Mouse (Mus musculus) intestine, embryonic 15.5 days (tissue): ENCODE measurements around the gene Smtn. TPM values are rescaled to one million over a fixed set of nuclear protein-coding genes. Genes with fewer than 3 reads are reported as not detected.

Experiments used
- ATAC-seq: fragments of 200-750 bp; cut with Nextera tagmentation; 2 replicates; pipeline ENCODE4 v1.8.0; 2017; ENCODE audit warnings: moderate TSS enrichment, moderate library complexity
- H3K27ac ChIP-seq: fragments of 300-500 bp; sonication (generic); 2 replicates; pipeline ENCODE4 v1.5.1; 2015; ENCODE audit warnings: mild to moderate bottlenecking, inconsistent platforms
- H3K27me3 ChIP-seq: fragments of 300-500 bp; sonication (generic); replicated peaks from 2 replicates; pipeline ENCODE4 v1.6.1; 2015; ENCODE audit warnings: inconsistent platforms
- H3K36me3 ChIP-seq: fragments of 300-500 bp; sonication (generic); 2 replicates; pipeline ENCODE4 v1.6.1; 2015; ENCODE audit warnings: inconsistent platforms
- H3K4me1 ChIP-seq: fragments of 300-500 bp; sonication (generic); replicated peaks from 2 replicates; pipeline ENCODE4 v1.6.1; 2015; ENCODE audit warnings: inconsistent platforms
- H3K4me2 ChIP-seq: fragments of 300-500 bp; sonication (generic); replicated peaks from 2 replicates; pipeline ENCODE4 v1.6.1; 2015; ENCODE audit warnings: mild to moderate bottlenecking, inconsistent platforms
- H3K4me3 ChIP-seq: fragments of 300-500 bp; sonication (generic); replicated peaks from 2 replicates; pipeline ENCODE4 v1.5.1; 2015; ENCODE audit warnings: inconsistent platforms
- H3K9ac ChIP-seq: fragments of 300-500 bp; sonication (generic); 2 replicates; pipeline ENCODE4 v1.6.1; 2015; ENCODE audit warnings: inconsistent platforms
- H3K9me3 ChIP-seq: fragments of 300-500 bp; sonication (generic); 2 replicates; pipeline ENCODE4 v1.6.1; 2016; ENCODE audit warnings: inconsistent platforms
- WGBS: fragments of 180-500 bp; shearing (Covaris S2); methylation state at CpG from one replicate; pipeline ENCODE4 v1.1.7; 2015; 5-methylcytosine and 5-hydroxymethylcytosine counted together
- polyA plus RNA-seq: library from polyadenylated mRNA; unstranded; fragments of >200 nt; fragmentation: Nextera tagmentation; extraction: Ambion mirVana; gene quantifications from 2 replicates; pipeline ENCODE4 v1.2.1, GENCODE M21; 2015

The Smtn gene
- polyA plus RNA-seq, 1 experiment from 2014 or later, result 78.3 TPM

- no peaks in the 10 kb centered on the region for H3K4me1 ChIP-seq
- no peak overlapping the region for H3K9ac ChIP-seq
- no peak overlapping the region for H3K27ac ChIP-seq
- H3K4me2 ChIP-seq, result no peak overlapping the region
- 75% methylated on average over 17 of the region's 17 CpGs for WGBS
- H3K9me3 ChIP-seq, result no peaks in the 10 kb centered on the region
- no peaks in the 10 kb centered on the region for H3K27me3 ChIP-seq
- H3K4me3 ChIP-seq, result no peak overlapping the region
- ATAC-seq, result 0 out of 2 replicates have a peak, but pooled peaks have one; percentile 14
- no peaks in the 10 kb centered on the region for H3K36me3 ChIP-seq
Observed at GRCm38 (mm10) chr11:3494857-3495256, 45.6 kb downstream of the Smtn start.

- H3K27me3 ChIP-seq, result no peaks in the 10 kb centered on the region
- H3K36me3 ChIP-seq, result no peaks in the 10 kb centered on the region
- H3K9me3 ChIP-seq, result no peaks in the 10 kb centered on the region
- 60% methylated on average over 4 of the region's 4 CpGs for WGBS
- H3K9ac ChIP-seq, result no peak overlapping the region
- no peak for ATAC-seq
- H3K4me3 ChIP-seq, result no peak overlapping the region
- no peak overlapping the region for H3K27ac ChIP-seq
- H3K4me1 ChIP-seq, result peaks cover 5% of the 10 kb centered on the region; the same call in 1 of the 2 replicates
- H3K4me2 ChIP-seq, result no peak overlapping the region
Observed at GRCm38 (mm10) chr11:3492748-3493147, 47.7 kb downstream of the Smtn start.

GRCm38 (mm10) chr11:3489036-3489435 lies 51.4 kb downstream of the Smtn start:
- Histone ChIP-seq H3K36me3 (no peaks in the 10 kb centered on the region), H3K4me1 (peaks cover 6% of the 10 kb centered on the region; the same call in 1 of the 2 replicates), H3K27ac (no peak overlapping the region), H3K4me3 (no peak overlapping the region), H3K9me3 (no peaks in the 10 kb centered on the region), H3K9ac (no peak overlapping the region), H3K27me3 (no peaks in the 10 kb centered on the region), H3K4me2 (no peak overlapping the region)
- no peak for ATAC-seq
- WGBS, result 63% methylated on average over 5 of the region's 5 CpGs

GRCm38 (mm10) chr11:3487952-3488570 lies 52.4 kb downstream of the Smtn start, which contains the start of gene Pla2g3:
TSS of gene Pla2g3 (plus strand) at chr11:3488284.
- Histone ChIP-seq H3K9ac (no peak within 1 kb of the TSS), H3K4me2 (peak within 1 kb of the TSS; percentile 26; the same call in 1 of the 2 replicates), H3K36me3 (no peaks in the 10 kb centered on the region), H3K9me3 (no peaks in the 10 kb centered on the region), H3K4me3 (no peak within 1 kb of the TSS), H3K27ac (no peak within 1 kb of the TSS), H3K4me1 (peaks cover 6% of the 10 kb centered on the region; the same call in 1 of the 2 replicates), H3K27me3 (no peaks in the 10 kb centered on the region)
- ATAC-seq, result peak; percentile 30
- 25% methylated on average over 11 of the region's 11 CpGs for WGBS

GRCm38 (mm10) chr11:3486349-3486748 lies 54.1 kb downstream of the Smtn start:
- H3K9me3 ChIP-seq, result no peaks in the 10 kb centered on the region
- H3K9ac ChIP-seq, result no peak overlapping the region
- no peak overlapping the region for H3K4me3 ChIP-seq
- peaks cover 9% of the 10 kb centered on the region; the same call in 1 of the 2 replicates for H3K4me1 ChIP-seq
- H3K27me3 ChIP-seq, result no peaks in the 10 kb centered on the region
- H3K27ac ChIP-seq, result no peak overlapping the region
- 71% methylated on average over 7 of the region's 7 CpGs for WGBS
- ATAC-seq, result no peak
- no peaks in the 10 kb centered on the region for H3K36me3 ChIP-seq
- H3K4me2 ChIP-seq, result no peak overlapping the region

- H3K9ac ChIP-seq, result no peak overlapping the region
- H3K27ac ChIP-seq, result no peak overlapping the region
- 56% methylated on average over 11 of the region's 11 CpGs for WGBS
- H3K4me3 ChIP-seq, result no peak overlapping the region
- H3K4me1 ChIP-seq, result peaks cover 9% of the 10 kb centered on the region; the same call in 1 of the 2 replicates
- no peaks in the 10 kb centered on the region for H3K9me3 ChIP-seq
- no peaks in the 10 kb centered on the region for H3K27me3 ChIP-seq
- no peak overlapping the region for H3K4me2 ChIP-seq
- no peak for ATAC-seq
- no peaks in the 10 kb centered on the region for H3K36me3 ChIP-seq
Observed at GRCm38 (mm10) chr11:3483980-3484642, 56.3 kb downstream of the Smtn start.

- peak; percentile 42 for ATAC-seq
- H3K4me1 ChIP-seq, result no peaks in the 10 kb centered on the region
- H3K36me3 ChIP-seq, result no peaks in the 10 kb centered on the region
- no peak overlapping the region for H3K4me3 ChIP-seq
- H3K9ac ChIP-seq, result no peak overlapping the region
- H3K9me3 ChIP-seq, result no peaks in the 10 kb centered on the region
- H3K4me2 ChIP-seq, result no peak overlapping the region
- no peak overlapping the region for H3K27ac ChIP-seq
- H3K27me3 ChIP-seq, result no peaks in the 10 kb centered on the region
Observed at GRCm38 (mm10) chr11:3475489-3475888, 64.9 kb downstream of the Smtn start.

- H3K4me2 ChIP-seq, result no peak overlapping the region
- H3K27ac ChIP-seq, result no peak overlapping the region
- H3K4me3 ChIP-seq, result no peak overlapping the region
- no peak overlapping the region for H3K9ac ChIP-seq
- WGBS, result 91% methylated on average over 7 of the region's 7 CpGs
- H3K36me3 ChIP-seq, result no peaks in the 10 kb centered on the region
- H3K27me3 ChIP-seq, result no peaks in the 10 kb centered on the region
- no peak for ATAC-seq
- no peaks in the 10 kb centered on the region for H3K9me3 ChIP-seq
- H3K4me1 ChIP-seq, result no peaks in the 10 kb centered on the region
Observed at GRCm38 (mm10) chr11:3474480-3475115, 65.8 kb downstream of the Smtn start.

GRCm38 (mm10) chr11:3472484-3472883 lies 67.9 kb downstream of the Smtn start:
- no peaks in the 10 kb centered on the region for H3K27me3 ChIP-seq
- peak; percentile 77 for ATAC-seq
- H3K4me1 ChIP-seq, result no peaks in the 10 kb centered on the region
- no peak overlapping the region for H3K4me3 ChIP-seq
- no peak overlapping the region for H3K9ac ChIP-seq
- H3K4me2 ChIP-seq, result no peak overlapping the region
- H3K27ac ChIP-seq, result no peak overlapping the region
- no peaks in the 10 kb centered on the region for H3K9me3 ChIP-seq
- no peaks in the 10 kb centered on the region for H3K36me3 ChIP-seq
- WGBS, result 39% methylated on average over 1 of the region's 1 CpGs

GRCm38 (mm10) chr11:3471448-3471850 lies 69.0 kb downstream of the Smtn start:
- Histone ChIP-seq H3K36me3 (no peaks in the 10 kb centered on the region), H3K9me3 (no peaks in the 10 kb centered on the region), H3K27me3 (no peaks in the 10 kb centered on the region), H3K27ac (no peak overlapping the region), H3K9ac (no peak overlapping the region), H3K4me2 (peak overlapping the region; percentile 52), H3K4me3 (peak overlapping the region; percentile 9; the same call in 1 of the 2 replicates), H3K4me1 (no peaks in the 10 kb centered on the region)
- WGBS, result 13% methylated on average over 11 of the region's 11 CpGs
- peak; percentile 84 for ATAC-seq
